Mouse (Mus musculus) 416B (cell line): ENCODE measurements at regions not wholly inside any gene's neighbourhood (a gene's known extent, or its start where the extent isn't known, plus 50 kb on each side); places are given as distances from the start of the nearest gene placed in this dataset.

Source experiments
- DNase-seq: peaks from one replicate; pipeline ENCODE4 v3.0.0; 2011; ENCODE audit warnings: low read depth

- DNase-seq: no peak
These were observed 580.3 kb downstream of the Kctd12 start for GRCm38 (mm10) chr14:102402061-102402689.

- DNase-seq: no peak
These were observed 586.3 kb downstream of the Kctd12 start for GRCm38 (mm10) chr14:102396036-102396734.

DNA sequence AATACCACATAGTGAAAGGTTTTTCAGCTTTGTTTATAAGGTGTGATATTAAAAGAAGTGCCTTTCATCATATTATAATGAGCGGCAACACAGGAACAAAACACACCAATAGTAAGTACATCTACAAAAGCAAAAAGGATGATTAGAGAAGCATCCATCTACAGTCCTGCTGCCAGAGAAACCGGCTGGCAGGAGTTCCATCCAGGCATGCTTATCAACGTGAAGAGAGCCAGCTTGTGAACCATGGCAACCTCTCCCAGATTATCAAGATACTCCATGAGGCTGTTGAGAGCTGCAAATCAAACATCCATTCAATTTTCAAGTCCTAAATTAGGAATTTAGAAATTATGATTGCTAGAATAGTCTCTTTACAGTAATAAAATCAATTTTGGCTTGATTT is 590.1 kb downstream of the Kctd12 start:
- DNase-seq: no peak

DNA sequence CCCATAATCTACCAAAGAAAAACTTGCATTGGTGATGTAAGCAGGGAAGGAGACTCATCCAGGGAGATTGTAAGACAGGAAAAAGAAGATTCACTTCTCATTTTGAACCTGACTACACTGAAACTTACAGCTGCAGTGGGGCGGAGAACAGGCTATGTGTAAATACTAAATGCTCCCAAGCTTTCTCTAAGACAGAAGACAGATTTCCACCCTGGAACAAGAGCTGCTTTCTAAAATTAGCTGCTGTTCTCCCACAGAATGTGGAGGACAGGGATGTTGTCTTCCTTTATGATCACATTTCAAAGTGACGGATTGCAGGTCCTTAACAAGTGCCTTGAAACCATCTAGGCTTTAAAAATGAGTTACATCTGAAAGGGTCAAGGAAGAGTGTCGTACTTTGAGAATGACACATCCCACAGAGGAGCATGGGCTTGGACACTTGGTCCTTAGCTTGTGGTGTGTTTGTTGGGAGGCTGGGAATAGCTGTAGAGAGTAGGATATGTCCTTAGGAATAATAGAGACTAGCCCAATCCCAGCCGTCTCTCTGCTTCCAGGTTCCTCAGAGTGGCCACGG is 609.4 kb downstream of the Kctd12 start:
- DNase-seq: no peak

- no peak for DNase-seq
These were observed 620.8 kb downstream of the Kctd12 start for GRCm38 (mm10) chr14:102361589-102361988.

GRCm38 (mm10) chr14:102329409-102329808 is 599.7 kb downstream of the Lmo7 start:
- DNase-seq: peak; percentile 8

GRCm38 (mm10) chr14:102306332-102306731 is 576.6 kb downstream of the Lmo7 start:
- no peak for DNase-seq

DNA sequence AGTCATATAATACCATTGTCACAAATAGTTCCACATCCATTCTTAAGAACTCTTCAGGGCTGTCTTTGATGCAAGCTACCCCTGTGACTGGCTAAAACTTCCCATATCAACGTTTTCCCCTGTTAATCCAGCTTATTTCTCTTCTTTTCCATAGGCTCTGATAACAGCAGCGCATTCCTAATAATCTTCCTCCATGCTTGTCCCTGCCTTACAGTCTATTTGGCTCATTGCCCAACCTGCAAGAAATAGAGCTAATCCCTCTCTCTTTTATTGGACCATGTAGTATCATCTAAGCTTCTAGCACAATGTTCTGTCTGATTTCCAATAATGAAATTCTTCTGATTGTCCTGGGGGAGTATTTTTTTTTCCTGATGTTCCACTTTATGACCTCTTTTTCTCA is 573.1 kb downstream of the Lmo7 start:
- DNase-seq: no peak

DNA sequence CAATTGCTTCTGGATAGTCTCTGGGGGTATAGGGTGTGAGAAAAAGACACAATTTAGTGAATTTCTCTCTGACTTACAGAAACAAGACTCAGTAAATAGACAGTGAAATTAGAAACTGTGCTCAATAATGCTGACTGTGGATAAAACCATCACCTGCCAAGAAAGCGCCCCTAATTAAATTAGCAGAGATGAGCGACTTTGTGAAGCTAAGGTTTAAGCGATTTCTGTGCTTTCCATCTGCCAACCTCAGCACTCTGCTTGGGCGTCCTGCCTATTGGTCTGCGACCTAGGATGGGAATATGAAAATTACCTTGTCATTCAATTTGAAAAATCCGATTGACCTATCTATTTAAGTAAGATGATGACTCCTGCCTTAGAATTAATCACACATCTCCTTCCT is 570.5 kb downstream of the Lmo7 start:
- no peak for DNase-seq

DNA sequence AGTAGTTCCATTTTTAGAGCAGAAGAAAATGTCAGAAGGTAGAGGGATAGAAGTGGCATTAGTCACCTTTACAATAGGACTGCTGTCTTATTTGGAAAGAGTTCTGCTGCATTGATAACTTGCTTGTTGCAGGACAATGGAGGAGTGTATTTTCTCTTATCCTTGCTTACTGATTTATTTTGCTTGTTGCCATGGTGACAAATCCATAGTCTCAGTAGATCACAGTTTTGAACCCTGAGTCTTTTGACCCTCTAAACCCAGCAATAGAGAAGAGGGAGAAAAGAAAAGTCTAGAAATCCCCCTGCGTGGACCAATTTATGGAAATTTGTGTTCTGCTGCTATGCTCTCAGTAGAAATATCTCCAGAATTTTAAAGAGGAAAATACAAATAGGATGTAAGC is 561.6 kb downstream of the Lmo7 start:
- no peak for DNase-seq

DNA sequence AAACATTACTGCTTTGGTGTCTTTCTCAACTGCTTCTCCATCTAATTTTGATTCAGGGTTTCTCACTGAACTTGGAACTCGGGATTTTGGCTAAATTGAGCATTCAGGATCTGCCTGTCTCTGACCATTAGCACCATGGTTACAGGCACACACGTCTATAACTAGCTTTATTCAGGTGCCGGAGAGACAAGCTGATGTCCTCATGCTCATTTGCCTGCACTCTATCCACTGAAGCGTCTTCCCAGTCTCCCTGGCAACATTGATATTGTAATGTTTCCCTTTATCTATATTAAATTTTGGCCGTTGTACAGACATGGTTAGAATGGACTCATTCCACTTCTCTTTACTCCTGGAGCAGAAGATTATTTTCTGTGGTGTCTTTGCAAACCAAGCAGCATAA is 520.3 kb downstream of the Lmo7 start:
- DNase-seq: no peak

DNA sequence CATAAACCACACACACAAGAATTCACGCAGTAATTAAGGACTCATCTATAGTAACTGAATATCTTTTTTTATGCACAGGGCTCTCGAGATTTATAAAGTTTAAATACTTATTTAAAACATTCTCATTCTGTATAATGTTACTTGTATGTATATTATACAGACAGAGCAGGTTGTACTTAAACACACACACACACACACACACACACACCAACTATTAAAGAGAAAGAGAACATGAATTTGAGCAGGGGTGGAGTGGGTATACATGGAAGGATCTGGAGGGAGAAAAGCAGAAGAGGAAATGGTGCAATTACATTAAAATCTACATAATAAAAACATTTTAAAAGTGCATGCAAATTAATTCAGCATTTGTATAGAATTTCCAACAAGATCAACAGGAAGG is 518.8 kb downstream of the Lmo7 start:
- no peak for DNase-seq

DNA sequence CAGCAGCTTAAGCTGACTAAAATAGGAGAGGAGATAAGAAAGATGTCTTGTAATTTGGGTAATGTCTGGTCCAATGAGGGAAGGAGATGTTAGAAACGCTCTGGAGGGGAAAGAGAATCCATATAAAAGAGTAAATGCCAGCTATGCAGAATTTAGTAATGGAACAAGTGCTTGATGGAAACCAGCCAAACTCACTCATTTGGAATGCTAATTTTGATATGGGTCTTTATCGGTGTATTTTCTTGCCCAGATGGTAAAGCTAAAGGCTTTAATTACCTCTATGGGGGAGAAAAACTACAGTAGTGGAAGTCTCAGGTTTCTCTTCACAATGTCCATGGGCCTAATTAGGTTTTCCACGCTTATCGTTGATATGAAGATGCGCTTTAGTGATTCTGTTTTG is 518.3 kb downstream of the Lmo7 start:
- DNase-seq: no peak

- no peak for DNase-seq
These were observed 514.2 kb downstream of the Lmo7 start for GRCm38 (mm10) chr14:102243806-102244536.

DNA sequence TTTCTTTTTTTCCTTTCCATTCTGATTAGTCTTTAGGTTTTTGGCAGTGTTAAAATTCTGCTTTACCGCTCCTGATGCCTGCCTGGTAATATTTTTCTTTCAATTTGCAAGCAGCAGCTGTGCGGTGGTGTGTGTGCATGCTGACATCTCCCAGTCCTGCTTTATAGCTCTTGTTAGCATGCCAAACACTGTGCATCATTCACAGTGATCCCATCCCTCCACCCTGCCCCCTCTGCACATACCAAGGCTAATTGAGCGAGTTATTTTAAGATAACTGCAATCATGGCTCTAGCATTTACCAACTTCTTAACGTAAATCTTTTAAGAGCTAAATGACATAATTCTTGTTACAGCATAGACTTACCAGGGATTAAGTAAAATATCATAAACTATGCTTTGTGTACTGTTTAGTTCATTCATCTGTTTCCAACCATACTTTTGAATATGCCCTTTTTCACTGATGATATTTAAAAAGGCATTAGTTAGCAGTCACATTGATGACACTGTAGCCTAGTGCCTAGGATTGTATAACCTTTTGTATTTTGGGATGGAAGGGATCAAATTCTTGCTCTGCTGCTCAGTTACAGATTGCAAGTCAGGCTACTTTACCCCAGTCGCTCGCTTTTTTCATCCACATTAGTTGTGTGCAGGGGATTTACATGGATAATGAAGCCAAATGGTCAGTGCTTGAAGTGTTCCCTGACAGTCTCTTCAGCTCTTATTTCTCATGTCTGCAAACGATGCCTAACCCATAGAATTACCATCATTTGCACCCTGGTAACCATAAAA is 487.0 kb downstream of the Lmo7 start:
- no peak for DNase-seq

DNA sequence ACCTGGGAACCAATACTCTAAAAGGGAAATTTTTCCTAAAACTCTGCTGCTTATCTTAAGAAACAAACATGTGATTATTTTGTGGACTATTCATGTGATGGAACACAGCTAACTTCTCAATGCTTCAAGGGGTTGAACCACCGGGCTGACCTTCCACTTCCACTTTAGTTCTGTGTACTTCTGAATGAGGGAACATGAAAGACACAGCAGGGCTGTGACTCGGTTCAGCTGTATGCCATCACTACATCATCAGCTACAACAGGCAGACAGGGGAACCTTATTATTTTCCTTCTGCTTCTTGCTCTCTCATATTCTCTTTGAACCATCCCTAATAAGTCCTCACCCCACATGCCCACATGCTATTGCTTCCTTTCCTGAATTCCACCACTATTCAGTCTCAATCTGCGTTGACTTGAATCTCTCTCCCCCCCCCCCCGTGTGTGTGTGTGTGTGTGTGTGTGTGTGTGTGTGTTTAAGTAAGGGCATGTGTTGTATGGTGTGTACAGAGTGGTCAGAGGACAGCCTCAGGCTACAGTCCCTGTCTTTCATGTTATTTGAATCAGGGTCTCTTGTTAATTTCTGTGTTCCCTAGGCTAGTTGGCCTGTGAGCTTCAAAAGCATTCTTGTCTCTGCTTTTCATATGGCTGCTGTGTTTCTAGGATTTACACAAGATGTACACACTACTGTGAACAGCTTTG is 485.7 kb downstream of the Lmo7 start:
- no peak for DNase-seq

DNA sequence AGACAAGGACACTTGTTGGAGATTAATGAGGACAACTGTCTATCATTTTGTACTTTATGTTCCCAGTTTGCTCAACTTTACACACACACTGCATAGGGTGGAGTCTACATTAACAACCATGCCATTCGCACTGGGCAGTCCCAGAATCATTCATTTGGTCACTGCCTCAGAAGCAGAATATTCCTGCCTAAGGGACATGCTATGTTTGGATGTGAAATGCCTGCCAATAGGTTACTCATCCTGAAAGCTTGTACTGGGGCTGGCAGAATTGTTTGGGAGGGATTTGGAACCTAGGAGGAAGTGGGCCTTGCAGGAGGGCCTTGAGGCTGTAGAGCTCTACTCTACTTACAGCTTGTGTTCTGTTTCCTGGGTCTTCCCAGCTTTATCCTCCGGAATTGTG is 482.3 kb downstream of the Lmo7 start:
- no peak for DNase-seq

DNA sequence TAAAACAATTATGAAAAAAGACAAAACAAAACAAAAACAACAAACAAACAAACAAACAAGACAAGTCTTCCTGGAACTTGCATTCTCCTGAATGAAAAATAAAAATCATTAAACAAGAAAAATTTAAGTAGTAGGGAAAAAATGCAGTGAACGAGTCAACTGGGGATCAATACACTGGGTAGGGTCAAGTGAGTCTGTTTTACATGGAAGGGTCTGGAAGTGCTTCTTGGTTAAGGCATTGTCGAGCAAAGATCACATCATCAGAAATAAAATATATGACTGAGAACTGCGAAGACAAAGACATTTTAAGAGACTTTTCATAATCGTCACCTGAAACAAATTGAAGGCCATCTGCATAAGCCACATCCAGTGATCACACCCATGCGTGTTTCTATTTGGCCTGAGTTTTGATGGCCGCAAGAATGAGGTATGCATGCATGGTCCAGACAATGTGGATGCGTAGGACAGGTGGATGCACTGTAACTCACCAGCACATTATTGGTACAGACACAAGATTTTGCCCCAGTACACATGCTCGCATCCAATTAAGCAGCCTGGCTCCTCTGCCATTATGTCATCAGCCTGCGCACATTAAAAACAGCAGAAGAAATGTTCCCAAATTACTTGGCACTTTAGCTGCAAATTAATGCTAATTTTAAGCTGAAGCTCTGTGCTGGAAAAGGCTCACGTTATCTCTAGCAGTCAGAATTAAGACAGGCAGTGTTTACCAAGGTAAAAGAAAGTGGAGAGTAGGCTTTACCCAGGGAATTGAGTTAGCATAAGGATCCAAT is 475.3 kb downstream of the Lmo7 start:
- no peak for DNase-seq

- DNase-seq: no peak
These were observed 469.7 kb downstream of the Lmo7 start for GRCm38 (mm10) chr14:102199430-102199829.

GRCm38 (mm10) chr14:102190786-102191185 is 461.0 kb downstream of the Lmo7 start:
- no peak for DNase-seq

DNA sequence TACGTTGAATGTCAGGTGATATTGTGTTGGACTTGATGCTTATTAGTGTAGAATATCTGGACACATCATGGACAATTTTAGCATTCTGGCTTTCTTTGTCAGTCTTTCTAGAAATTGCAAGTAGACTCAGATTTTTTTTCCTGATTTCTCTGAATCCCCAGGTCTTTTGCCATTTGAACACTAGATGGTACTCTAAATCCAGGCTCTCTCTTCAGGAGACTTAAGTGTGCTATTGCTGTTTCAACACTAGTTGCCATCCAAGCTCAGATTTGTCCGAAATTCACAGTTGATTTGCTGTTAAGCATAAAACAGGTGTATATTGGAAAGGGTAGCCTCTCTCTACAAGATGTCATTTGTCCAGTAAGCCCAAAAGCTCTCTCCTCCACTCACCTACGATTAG is 451.5 kb downstream of the Lmo7 start:
- DNase-seq: peak; percentile 9
